Mouse (Mus musculus) liver, embryonic 14.5 days (tissue): ENCODE results near the gene Gzmf. TPM values are rescaled to one million over a fixed set of nuclear protein-coding genes. Genes with fewer than 3 reads are reported as not detected.
"Not testable (repeated sequence)": the region's sequence is repeated elsewhere in the genome, so short reads cannot be mapped to it uniquely, and the experiment has no call there.

Experiments used
- ATAC-seq: fragments of 200-750 bp; cut with Nextera tagmentation; 2 replicates; pipeline ENCODE4 v1.8.0; 2017; ENCODE audit warnings: moderate number of reproducible peaks, mild to moderate bottlenecking, moderate library complexity; ENCODE audit not compliant: insufficient read depth
- DNase-seq, 3 experiments: peaks; one replicate each; pipeline ENCODE4 v3.0.0-alpha.2; 2012 to 2013; ENCODE audit warnings: low read depth in 3 of 3, low spot score in 3 of 3
- H3K27ac ChIP-seq: fragments of 300-500 bp; sonication (generic); 2 replicates; pipeline ENCODE4 v1.5.1; 2014; ENCODE audit warnings: moderate library complexity, mild to moderate bottlenecking, control low read depth, inconsistent platforms
- H3K27me3 ChIP-seq: fragments of 300-500 bp; sonication (generic); 2 replicates; pipeline ENCODE4 v1.6.1; 2014; ENCODE audit warnings: mild to moderate bottlenecking, low read length, moderate library complexity; ENCODE audit not compliant: control insufficient read depth, insufficient read depth
- H3K36me3 ChIP-seq: fragments of 300-500 bp; sonication (generic); replicated peaks from 2 replicates; pipeline ENCODE4 v1.6.1; 2014; ENCODE audit warnings: low read depth; ENCODE audit not compliant: control insufficient read depth, insufficient read depth
- H3K4me1 ChIP-seq, 2 experiments: fragments of 200-500 bp in 1 of 2; fragments of 300-500 bp in 1 of 2; sonication (generic) in 1 of 2; replicated peaks; 2 replicates each; pipeline ENCODE4 v1.6.1; 2012 to 2014; ENCODE audit warnings: antibody characterized with exemption in 1 of 2, inconsistent platforms in 1 of 2, low read length in 1 of 2; ENCODE audit not compliant: control insufficient read depth in 2 of 2, insufficient read depth in 2 of 2
- H3K4me2 ChIP-seq: fragments of 300-500 bp; sonication (generic); 2 replicates; pipeline ENCODE4 v1.6.1; 2014; ENCODE audit warnings: low read depth, mild to moderate bottlenecking, control low read depth, moderate library complexity
- H3K4me3 ChIP-seq, 2 experiments: fragments of 200-500 bp in 1 of 2; fragments of 300-500 bp in 1 of 2; sonication (generic) in 1 of 2; 2 replicates each; pipeline ENCODE4 v1.5.1; 2012 to 2014; ENCODE audit warnings: low read depth in 2 of 2, low read length in 2 of 2, mild to moderate bottlenecking in 2 of 2, control low read depth in 1 of 2, inconsistent platforms in 1 of 2, moderate library complexity in 1 of 2; ENCODE audit not compliant: insufficient read depth in 1 of 2
- H3K9ac ChIP-seq: fragments of 300-500 bp; sonication (generic); replicated peaks from 2 replicates; pipeline ENCODE4 v1.6.1; 2014; ENCODE audit warnings: mild to moderate bottlenecking, control low read depth, moderate library complexity
- H3K9me3 ChIP-seq: fragments of 300-500 bp; sonication (generic); 2 replicates; pipeline ENCODE4 v1.6.1; 2016; ENCODE audit warnings: low read length, mixed read lengths; ENCODE audit not compliant: control insufficient read depth
- CTCF ChIP-seq: IDR thresholded peaks from 2 replicates; pipeline ENCODE4 v1.5.1; 2016; ENCODE audit warnings: antibody characterized with exemption, low read depth, control low read depth
- EP300 ChIP-seq: IDR thresholded peaks from 2 replicates; pipeline ENCODE4 v1.6.1; 2016; ENCODE audit warnings: antibody characterized with exemption, low read depth
- WGBS: fragments of 180-500 bp; shearing (Covaris S2); extraction: QIAGEN DNeasy Blood & Tissue Kit; methylation state at CpG from one replicate; pipeline ENCODE4 v1.1.7; 2014; ENCODE audit not compliant: insufficient replicate concordance; 5-methylcytosine and 5-hydroxymethylcytosine counted together
- polyA plus RNA-seq, 2 experiments: library from polyadenylated mRNA; depleted of rRNA in 1 of 2; stranded (reverse) in 1 of 2; unstranded in 1 of 2; fragments of >200 nt; fragmentation: Nextera tagmentation in 1 of 2; extraction: Ambion mirVana in 1 of 2; gene quantifications; 2 replicates each; pipeline versions ENCODE4 v1.2.1 to v1.2.3; 2012 to 2014

Gene Gzmf
- 0.05 TPM in 1 of 2 replicates, not detected in the other for polyA plus RNA-seq (2012; rRNA removed)
- not detected in 2 replicates for polyA plus RNA-seq (2014; fragmentation: Nextera tagmentation; extraction: Ambion mirVana)

DNA sequence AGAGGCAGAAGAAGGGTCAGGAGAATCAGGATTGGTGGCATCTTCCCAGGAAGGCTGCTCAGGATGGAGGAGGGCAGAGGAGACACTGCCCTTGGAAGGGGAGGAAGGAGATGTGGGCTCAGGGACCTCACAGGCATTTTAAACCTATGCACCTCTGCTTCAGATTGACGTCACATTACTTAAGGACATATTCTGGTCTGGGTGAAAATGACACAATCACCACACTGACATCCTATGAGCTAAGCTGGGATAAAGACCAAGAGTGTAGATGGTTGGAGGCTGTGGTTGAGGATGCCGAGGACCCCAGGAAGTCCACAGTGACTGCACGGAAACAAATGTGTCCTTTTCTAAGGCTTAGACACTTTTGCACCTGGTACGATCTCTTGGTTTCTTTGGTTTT, at the start of gene Gzmf:
Gzmf (minus strand) TSS at position 101 of the 400 bp plus-strand sequence.
- 60% methylated on average over 4 of the region's 4 CpGs for WGBS
- H3K9me3 ChIP-seq: no peaks in the 10 kb centered on the region
- no peak for TF ChIP-seq CTCF
- no peak for TF ChIP-seq EP300
- no peaks in the 10 kb centered on the region for H3K27me3 ChIP-seq
- ATAC-seq (no peak), DNase-seq (no peak)
- H3K4me1 ChIP-seq: no peaks in the 10 kb centered on the region
- no peaks in the 10 kb centered on the region for H3K36me3 ChIP-seq
- no peak within 1 kb of the TSS for H3K27ac ChIP-seq
- no peak within 1 kb of the TSS for H3K9ac ChIP-seq
- no peak within 1 kb of the TSS for H3K4me2 ChIP-seq
- no peak within 1 kb of the TSS for H3K4me3 ChIP-seq

- ATAC-seq: no peak
- H3K36me3 ChIP-seq: no peaks in the 10 kb centered on the region
- no peak overlapping the region for H3K9ac ChIP-seq
- no peaks in the 10 kb centered on the region for H3K4me1 ChIP-seq
- no peaks in the 10 kb centered on the region for H3K9me3 ChIP-seq
- DNase-seq: no peak
- no peak overlapping the region for H3K4me2 ChIP-seq
- no peak overlapping the region for H3K4me3 ChIP-seq
- TF ChIP-seq CTCF: no peak
- H3K27ac ChIP-seq: no peak overlapping the region
- H3K27me3 ChIP-seq: no peaks in the 10 kb centered on the region
These were observed 29.2 kb upstream of the Gzmf start for GRCm38 (mm10) chr14:56240409-56240808.

DNA sequence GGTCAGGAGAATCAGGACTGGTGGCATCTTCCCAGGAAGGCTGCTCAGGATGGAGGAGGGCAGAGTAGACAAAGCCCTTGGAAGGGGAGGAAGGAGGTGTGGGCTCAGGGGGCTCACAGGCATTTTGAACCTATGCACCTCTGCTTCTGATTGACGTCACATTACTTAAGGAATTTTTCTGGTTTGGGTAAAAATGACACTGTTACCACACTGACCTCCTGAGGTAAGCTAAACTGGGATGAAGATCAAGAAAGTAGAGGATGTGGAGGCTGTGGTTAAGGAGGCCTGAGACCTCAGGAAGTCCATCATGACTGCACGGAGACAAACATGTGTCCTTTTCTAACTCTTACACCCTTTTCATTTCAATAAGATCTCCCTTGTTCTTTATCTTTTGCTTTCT, 23.3 kb upstream of the Gzmf start, which contains the start of gene Gzmc:
Gzmc (minus strand) TSS at position 101 of the 400 bp plus-strand sequence.
- H3K4me1 ChIP-seq: no peaks in the 10 kb centered on the region
- 23% methylated on average over 2 of the region's 2 CpGs for WGBS
- TF ChIP-seq CTCF: no peak
- no peak for TF ChIP-seq EP300

GRCm38 (mm10) chr14:56205613-56206012, 5.6 kb downstream of the Gzmf start:
- no peak overlapping the region for H3K27ac ChIP-seq
- no peak for DNase-seq
- H3K4me1 ChIP-seq: no peaks in the 10 kb centered on the region
- ATAC-seq: no peak
- no peak overlapping the region for H3K4me2 ChIP-seq
- WGBS: 53% methylated on average over 1 of the region's 1 CpGs
- H3K36me3 ChIP-seq: no peaks in the 10 kb centered on the region
- no peak overlapping the region for H3K9ac ChIP-seq
- no peak overlapping the region for H3K4me3 ChIP-seq
- no peaks in the 10 kb centered on the region for H3K9me3 ChIP-seq
- TF ChIP-seq EP300 (no peak), CTCF (no peak)
- no peaks in the 10 kb centered on the region for H3K27me3 ChIP-seq

More for the DNA sequence above, 23.3 kb upstream of the Gzmf start, which contains the start of gene Gzmc:
- Histone ChIP-seq H3K9ac (no peak within 1 kb of the TSS), H3K36me3 (no peaks in the 10 kb centered on the region), H3K4me3 (no peak within 1 kb of the TSS), H3K27me3 (no peaks in the 10 kb centered on the region), H3K4me2 (no peak within 1 kb of the TSS), H3K9me3 (no peaks in the 10 kb centered on the region), H3K27ac (no peak within 1 kb of the TSS)
- DNase-seq (no peak), ATAC-seq (no peak)

GRCm38 (mm10) chr14:56205021-56205420, 6.2 kb downstream of the Gzmf start:
- H3K4me1 ChIP-seq, H3K27ac ChIP-seq, H3K9me3 ChIP-seq, H3K27me3 ChIP-seq, H3K4me3 ChIP-seq, H3K36me3 ChIP-seq, H3K9ac ChIP-seq, H3K4me2 ChIP-seq, ATAC-seq, DNase-seq: not testable (repeated sequence)
- 19% methylated on average over 5 of the region's 5 CpGs for WGBS
- peak; percentile 63 for TF ChIP-seq CTCF
